Mouse (Mus musculus): ENCODE results near the gene Gjb5. TPM values are rescaled to one million over a fixed set of nuclear protein-coding genes. Genes with fewer than 3 reads are reported as not detected.

The Gjb5 gene
- polyA plus RNA-seq, 1 experiment: 0.10 TPM

DNA sequence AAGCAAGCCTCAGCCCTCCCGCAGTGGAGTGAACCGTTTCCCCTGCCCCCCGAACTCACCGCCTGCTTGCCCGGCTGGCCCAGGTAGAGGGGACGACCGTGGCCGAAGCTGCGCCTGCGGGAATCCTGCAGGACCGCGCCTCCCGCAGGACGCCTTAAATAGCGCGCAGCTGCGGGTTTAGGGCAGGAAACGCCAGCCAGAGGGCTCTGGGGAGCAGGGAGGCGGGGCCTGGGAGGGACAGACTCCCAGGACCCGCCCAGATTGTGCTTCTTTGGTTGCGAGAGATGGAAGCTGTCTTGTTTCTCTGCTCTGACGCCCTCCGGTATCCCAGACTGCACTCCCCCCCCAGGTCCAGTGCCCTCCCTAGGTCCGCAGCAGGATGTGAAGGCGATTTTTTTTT is 44.1 kb downstream of the Gjb5 start, which contains the start of gene Gja4:
TSS of gene Gja4 (minus strand) at position 179 of the 400 bp plus-strand sequence.
- H3K4me3 ChIP-seq (ENCODE audit: low read depth, low read length): peak within 1 kb of the TSS; percentile 63
- 1% methylated on average over 25 of the region's 25 CpGs for WGBS
- H3K27ac ChIP-seq (ENCODE audit: insufficient read depth, low read depth, low read length): no peak within 1 kb of the TSS
- H3K4me1 ChIP-seq (ENCODE audit: control insufficient read depth, insufficient read depth, insufficient read length, low read length): no peaks in the 10 kb centered on the region; the same call in 1 of the 2 replicates
- H3K27me3 ChIP-seq (ENCODE audit: control insufficient read depth, insufficient read depth, low read length): peaks cover 11% of the 10 kb centered on the region; the same call in 1 of the 2 replicates
- H3K36me3 ChIP-seq (ENCODE audit: control insufficient read depth, insufficient read depth, low read length): no peaks in the 10 kb centered on the region
- TF ChIP-seq POLR2A (IDR thresholded peaks at IDR 0.05; ENCODE audit: low read depth, low read length): no peak
- no peak for TF ChIP-seq CTCF (IDR thresholded peaks at IDR 0.05; ENCODE audit: extremely low read depth, insufficient read length, insufficient replicate concordance, low read depth, low read length)

DNA sequence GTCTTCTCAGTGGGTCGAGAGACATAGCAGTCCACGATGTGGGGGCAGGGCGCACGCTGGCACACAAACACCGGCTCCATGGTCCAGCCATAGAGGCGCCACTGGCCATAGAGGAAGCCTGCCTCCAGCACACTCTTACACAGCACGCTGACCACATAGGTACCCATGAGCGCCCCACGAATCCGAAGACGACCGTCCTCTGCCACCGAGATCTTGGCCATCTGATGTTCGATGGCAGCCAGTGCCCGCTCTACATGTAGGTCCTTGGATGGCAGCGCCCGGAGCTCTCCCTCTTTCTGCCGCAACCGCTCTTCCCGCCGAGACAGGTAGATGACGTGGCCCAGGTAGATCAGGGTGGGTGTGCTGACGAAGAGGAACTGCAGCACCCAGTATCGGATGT is 45.6 kb downstream of the Gjb5 start:
- TF ChIP-seq CTCF (IDR thresholded peaks at IDR 0.05; ENCODE audit: extremely low read depth, insufficient read length, insufficient replicate concordance, low read depth, low read length) (no peak), POLR2A (IDR thresholded peaks at IDR 0.05; ENCODE audit: low read depth, low read length) (no peak)
- H3K27me3 ChIP-seq (ENCODE audit: control insufficient read depth, insufficient read depth, low read length): peaks cover 11% of the 10 kb centered on the region; the same call in 1 of the 2 replicates
- WGBS: 56% methylated on average over 24 of the region's 24 CpGs
- no peaks in the 10 kb centered on the region; the same call in 1 of the 2 replicates for H3K4me1 ChIP-seq (ENCODE audit: control insufficient read depth, insufficient read depth, insufficient read length, low read length)
- no peak overlapping the region for H3K27ac ChIP-seq (ENCODE audit: insufficient read depth, low read depth, low read length)
- no peaks in the 10 kb centered on the region for H3K36me3 ChIP-seq (ENCODE audit: control insufficient read depth, insufficient read depth, low read length)
- H3K4me3 ChIP-seq (ENCODE audit: low read depth, low read length): peak overlapping the region; percentile 63

DNA sequence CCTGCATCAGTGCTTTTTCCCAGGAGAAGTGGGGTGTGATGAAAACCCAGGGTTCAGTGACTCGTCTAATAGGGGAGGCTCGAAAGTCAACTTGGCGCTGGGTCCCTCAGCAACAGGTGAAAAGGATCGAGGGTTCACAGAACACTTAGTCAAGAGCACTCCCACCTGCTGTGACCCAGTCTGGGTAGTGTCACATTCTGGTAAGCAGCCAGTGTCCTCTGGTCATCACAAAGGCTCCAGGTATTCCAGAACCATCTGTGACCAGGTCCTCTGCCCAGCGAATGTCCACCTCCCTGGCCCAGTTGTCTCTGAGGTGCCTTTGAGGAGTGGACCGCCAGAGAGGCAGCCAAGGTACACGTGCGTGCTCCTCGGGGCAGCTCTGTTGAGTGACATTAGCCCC is 46.4 kb downstream of the Gjb5 start:
- 42% methylated on average over 9 of the region's 9 CpGs for WGBS
- Histone ChIP-seq H3K36me3 (ENCODE audit: control insufficient read depth, insufficient read depth, low read length) (no peaks in the 10 kb centered on the region), H3K4me3 (ENCODE audit: low read depth, low read length) (peak overlapping the region; percentile 63), H3K27me3 (ENCODE audit: control insufficient read depth, insufficient read depth, low read length) (peaks cover 11% of the 10 kb centered on the region; the same call in 1 of the 2 replicates), H3K4me1 (ENCODE audit: control insufficient read depth, insufficient read depth, insufficient read length, low read length) (no peaks in the 10 kb centered on the region; the same call in 1 of the 2 replicates), H3K27ac (ENCODE audit: insufficient read depth, low read depth, low read length) (no peak overlapping the region)
- no peak for TF ChIP-seq CTCF (IDR thresholded peaks at IDR 0.05; ENCODE audit: extremely low read depth, insufficient read length, insufficient replicate concordance, low read depth, low read length)
- TF ChIP-seq POLR2A (IDR thresholded peaks at IDR 0.05; ENCODE audit: low read depth, low read length): no peak

DNA sequence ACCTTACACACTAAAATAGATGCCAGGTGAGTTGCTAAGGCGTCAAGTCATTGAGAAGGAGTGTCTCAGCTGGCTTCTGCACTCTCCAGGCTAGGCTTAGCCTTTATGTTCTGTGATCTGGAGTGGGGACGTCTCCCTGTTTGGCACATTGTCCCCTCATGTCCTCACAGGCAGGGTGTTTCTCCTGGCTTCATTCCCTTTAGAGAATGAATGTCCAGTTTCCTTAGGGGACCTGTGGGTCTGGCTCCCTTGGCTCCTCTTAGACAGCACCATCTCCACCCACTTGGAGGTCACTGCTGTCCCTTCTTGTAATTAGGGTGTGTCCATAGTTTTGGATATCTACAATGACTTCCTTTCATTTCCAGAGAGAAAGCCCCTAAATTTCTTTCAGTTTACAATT is 51.1 kb downstream of the Gjb5 start:
- WGBS: 49% methylated on average over 2 of the region's 2 CpGs
- Histone ChIP-seq H3K36me3 (ENCODE audit: control insufficient read depth, insufficient read depth, low read length) (no peaks in the 10 kb centered on the region), H3K4me1 (ENCODE audit: control insufficient read depth, insufficient read depth, insufficient read length, low read length) (no peaks in the 10 kb centered on the region), H3K27ac (ENCODE audit: insufficient read depth, low read depth, low read length) (no peak overlapping the region), H3K27me3 (ENCODE audit: control insufficient read depth, insufficient read depth, low read length) (no peaks in the 10 kb centered on the region), H3K4me3 (ENCODE audit: low read depth, low read length) (no peak overlapping the region)
- TF ChIP-seq CTCF (IDR thresholded peaks at IDR 0.05; ENCODE audit: extremely low read depth, insufficient read length, insufficient replicate concordance, low read depth, low read length): no peak
- no peak for TF ChIP-seq POLR2A (IDR thresholded peaks at IDR 0.05; ENCODE audit: low read depth, low read length)

Other genes starting within 250 kb of the Gjb5 start
- 5.7 and 15.6 TPM in 2 replicates for gene Tmem35b, start 234.5 kb downstream of the Gjb5 start, polyA plus RNA-seq (2012; rRNA removed)
- gene Dlgap3, start 189.0 kb downstream of the Gjb5 start, polyA plus RNA-seq (2012; rRNA removed): 0.47 and 0.75 TPM in 2 replicates
- gene Smim12, start 114.4 kb downstream of the Gjb5 start, polyA plus RNA-seq (2012; rRNA removed): 13.4 and 18.1 TPM in 2 replicates
- 5.1 and 7.0 TPM in 2 replicates for gene Gja4, start 44.1 kb downstream of the Gjb5 start, polyA plus RNA-seq (2012; rRNA removed)
- 3.5 and 21.3 TPM in 2 replicates for gene Gjb3, start 27.3 kb downstream of the Gjb5 start, polyA plus RNA-seq (2012; rRNA removed)
- 0.18 and 0.53 TPM in 2 replicates for gene Gjb4, start 4.1 kb downstream of the Gjb5 start, polyA plus RNA-seq (2012; rRNA removed)

All from small intestine, adult 2 months (tissue).